Mouse (Mus musculus) naive thymus-derived CD4-positive, alpha-beta T cell, adult 2 months (primary cell): ENCODE results near the gene Mrap2.

Experiments
- DNase-seq: peaks from one replicate; pipeline ENCODE4 v3.0.0-alpha.2; 2011; ENCODE audit warnings: low read depth

Gene Mrap2

DNA sequence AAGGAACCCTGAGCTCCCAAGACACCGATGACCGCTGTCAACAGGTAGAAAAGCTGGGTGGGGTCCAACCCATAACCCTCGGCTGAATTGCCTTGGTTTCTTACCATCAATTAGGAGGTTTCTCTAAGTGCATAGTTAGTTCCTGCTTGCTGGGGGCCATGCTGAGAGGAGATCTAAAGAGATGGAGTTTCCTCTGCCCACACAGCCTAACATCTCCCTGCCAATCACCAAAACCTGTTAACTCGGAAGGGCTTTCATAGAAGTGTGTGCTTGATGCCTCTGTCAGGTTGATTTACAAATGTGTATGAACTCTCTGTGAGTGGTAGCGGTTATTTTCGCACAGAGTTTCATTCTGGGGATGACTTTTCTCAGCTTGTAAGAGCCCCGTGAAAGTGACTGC, 34.4 kb downstream of the Mrap2 start:
- peak; percentile 9 for DNase-seq

GRCm38 (mm10) chr9:87182231-87182630, 38.1 kb downstream of the Mrap2 start:
- DNase-seq: no peak

DNA sequence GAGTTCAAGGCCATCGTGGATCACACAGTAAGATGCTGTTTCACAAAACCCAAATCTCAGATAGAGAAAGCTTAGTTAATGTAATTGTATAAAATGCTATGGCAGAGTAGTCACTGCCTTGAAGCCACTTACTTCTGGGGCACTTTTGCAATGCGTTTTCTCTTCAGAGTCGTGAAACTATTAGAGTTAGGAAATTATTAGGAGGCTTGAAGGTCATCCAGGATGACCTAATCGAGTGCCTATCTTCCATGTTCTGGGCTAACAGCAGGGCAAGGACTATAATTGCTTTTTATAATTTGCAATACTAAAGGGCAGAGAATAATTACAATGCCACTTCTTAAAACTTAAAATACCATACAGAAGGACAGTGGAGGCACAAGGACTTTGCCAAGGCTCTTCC, 43.2 kb downstream of the Mrap2 start:
- DNase-seq: no peak

DNA sequence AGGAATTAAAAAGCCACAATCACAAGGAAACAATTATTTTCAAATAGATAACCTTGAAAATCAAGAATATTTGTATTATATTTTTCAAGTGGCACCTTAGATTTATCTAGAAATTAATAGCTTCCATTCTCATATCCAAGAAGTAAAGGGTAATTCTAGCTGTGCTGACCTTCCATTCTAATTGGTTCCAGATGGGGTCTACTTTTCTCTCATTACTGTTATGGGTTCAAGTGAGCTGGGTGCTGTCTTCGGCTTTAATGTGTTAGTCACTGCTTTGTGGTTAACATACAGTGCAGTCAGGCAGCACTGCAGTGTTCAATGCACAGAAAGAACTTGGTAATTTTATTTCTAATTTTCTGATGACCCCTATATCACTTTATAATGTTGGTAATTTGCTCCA, 49.6 kb downstream of the Mrap2 start:
- DNase-seq: no peak

- DNase-seq: no peak
Observed at GRCm38 (mm10) chr9:87197277-87197676, 53.2 kb downstream of the Mrap2 start.

DNA sequence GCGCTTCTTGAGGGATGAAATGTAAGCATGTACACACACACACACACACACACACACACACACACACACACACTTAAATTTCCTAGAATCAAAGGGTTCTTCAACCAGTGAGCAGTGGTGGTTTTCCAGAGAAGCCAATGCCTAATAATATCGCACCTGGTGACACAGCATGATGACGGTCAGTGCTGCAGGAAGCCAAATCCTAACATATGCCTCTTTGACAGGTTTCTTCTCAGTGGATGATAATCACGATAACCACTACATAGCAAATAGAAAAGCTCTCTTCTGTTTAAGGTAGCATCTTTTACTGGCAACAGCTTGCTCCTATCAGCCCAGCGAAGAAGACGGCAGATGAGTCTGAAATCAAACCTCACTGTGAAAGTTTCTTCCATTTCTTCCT, 53.9 kb downstream of the Mrap2 start:
- DNase-seq: no peak

GRCm38 (mm10) chr9:87200426-87200825, 56.3 kb downstream of the Mrap2 start:
- DNase-seq: no peak

- DNase-seq: no peak
Observed at GRCm38 (mm10) chr9:87200919-87201318, 56.8 kb downstream of the Mrap2 start.

DNA sequence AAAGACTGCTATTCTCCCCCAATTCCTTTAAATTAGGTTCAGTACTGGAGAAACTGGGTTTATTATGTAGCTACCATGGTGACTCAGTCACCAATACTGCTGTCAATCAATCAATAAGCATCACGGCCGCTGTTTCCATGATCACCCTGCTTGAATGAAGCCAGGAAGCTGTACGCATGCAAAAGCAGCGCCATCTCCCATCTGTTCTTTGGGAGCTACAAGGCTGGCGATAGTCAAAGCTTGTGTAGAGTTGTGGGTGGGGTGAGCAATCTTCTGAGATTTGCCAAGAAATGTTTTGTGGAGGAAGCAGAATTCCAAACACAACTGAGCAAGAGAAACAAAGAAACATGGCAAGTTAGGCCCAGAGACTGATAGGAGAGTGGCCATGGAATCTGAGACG, 58.3 kb downstream of the Mrap2 start:
- DNase-seq: no peak

DNA sequence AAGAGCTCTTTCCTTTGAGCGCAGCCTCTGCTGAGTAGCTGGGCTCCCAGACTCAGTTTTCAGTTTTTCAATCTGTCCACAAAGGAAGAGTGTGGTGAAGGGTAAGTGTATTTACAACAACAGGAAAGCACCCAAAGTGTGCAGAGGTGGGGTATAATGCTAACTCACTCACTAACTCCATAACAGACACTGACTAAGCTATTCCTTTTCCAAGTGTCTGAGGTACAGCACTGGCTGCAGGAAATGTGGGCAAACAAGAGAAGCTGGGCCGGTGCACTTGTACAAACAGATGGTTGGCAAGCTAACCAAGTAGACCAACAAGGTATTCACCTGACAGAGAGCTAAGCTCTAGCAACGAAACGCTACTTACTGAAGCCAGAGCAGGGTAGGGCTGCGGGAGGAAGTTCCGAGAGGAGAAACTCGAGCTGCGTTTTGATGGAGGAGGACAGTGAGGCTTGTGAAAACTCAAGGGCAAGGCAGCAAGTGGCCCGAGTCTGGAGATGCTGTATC, 66.8 kb downstream of the Mrap2 start:
- no peak for DNase-seq

DNA sequence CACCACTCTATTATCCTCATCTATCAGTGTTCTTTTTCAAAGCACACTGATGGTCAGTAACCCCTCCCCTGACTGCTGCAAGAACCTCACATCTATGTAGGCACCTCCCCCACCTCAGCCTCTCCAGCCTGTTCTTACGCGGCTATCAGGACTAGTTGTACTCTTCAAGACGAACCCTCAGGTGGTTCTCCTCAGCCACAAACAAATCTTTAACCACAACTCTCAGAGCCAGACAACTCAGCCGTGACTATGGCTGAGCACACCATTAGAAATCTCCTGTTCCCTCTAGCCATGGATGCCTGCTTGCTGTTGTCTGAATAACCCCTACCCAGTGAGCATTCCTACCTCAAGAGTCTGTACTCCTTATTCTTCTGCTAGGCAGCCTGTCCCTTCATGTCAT, 69.1 kb downstream of the Mrap2 start:
- DNase-seq: no peak
